Mouse (Mus musculus) B cell, adult (primary cell): ENCODE data around the gene Olfr613. TPM values are rescaled to one million over a fixed set of nuclear protein-coding genes. Genes with fewer than 3 reads are reported as not detected.

Experiments
- total RNA-seq: library from RNA; stranded (reverse); gene quantifications from 4 replicates; pipeline ENCODE4 v1.2.4, GENCODE M21; 2023; ENCODE audit not compliant: inconsistent age

Olfr613 gene
- total RNA-seq, result not detected in 4 replicates

GRCm38 (mm10) chr7:103547774-103548173 lies at the start of gene Olfr613:
Olfr613 (plus strand) TSS chr7:103548074.

GRCm38 (mm10) chr7:103512022-103512421 lies 35.9 kb upstream of the Olfr613 start, which contains the start of gene Olfr610:
Olfr610 (minus strand) TSS chr7:103512122.

GRCm38 (mm10) chr7:103520746-103521145 lies 27.1 kb upstream of the Olfr613 start, which contains the start of gene Olfr611:
Olfr611 (minus strand) TSS chr7:103520846.

GRCm38 (mm10) chr7:103542617-103543016 lies 5.3 kb upstream of the Olfr613 start, which contains the start of gene Olfr612:
Olfr612 (minus strand) TSS chr7:103542717.

GRCm38 (mm10) chr7:103555779-103556178 lies 7.9 kb downstream of the Olfr613 start, which contains the start of gene Olfr615:
Olfr615 (plus strand) TSS chr7:103556079.

GRCm38 (mm10) chr7:103569043-103569442 lies 21.2 kb downstream of the Olfr613 start, which contains the start of gene Olfr616:
Olfr616 (minus strand) TSS chr7:103569143.

GRCm38 (mm10) chr7:103572761-103573160 lies 24.9 kb downstream of the Olfr613 start, which contains the start of gene Olfr617:
Olfr617 (plus strand) TSS chr7:103573061.

GRCm38 (mm10) chr7:103589803-103590202 lies 41.9 kb downstream of the Olfr613 start, which contains the start of gene Olfr618:
Olfr618 (plus strand) TSS chr7:103590103.

GRCm38 (mm10) chr7:103600275-103600674 lies 52.4 kb downstream of the Olfr613 start, which contains the start of gene Olfr619:
Olfr619 (plus strand) TSS chr7:103600575.

Other genes starting within 250 kb of the Olfr613 start
- not detected in 4 replicates for gene Olfr596, start 242.4 kb upstream of the Olfr613 start, total RNA-seq
- not detected in 4 replicates for gene Olfr597, start 231.8 kb upstream of the Olfr613 start, total RNA-seq
- gene Olfr598, start 224.5 kb upstream of the Olfr613 start, total RNA-seq, result not detected in 4 replicates
- gene Olfr599, start 212.2 kb upstream of the Olfr613 start, total RNA-seq, result not detected in 4 replicates
- not detected in 4 replicates for gene Olfr600, start 198.4 kb upstream of the Olfr613 start, total RNA-seq
- gene Olfr601, start 185.4 kb upstream of the Olfr613 start, total RNA-seq, result not detected in 4 replicates
- not detected in 4 replicates for gene Olfr603, start 161.9 kb upstream of the Olfr613 start, total RNA-seq
- not detected in 4 replicates for gene Usp17lc, start 133.0 kb upstream of the Olfr613 start, total RNA-seq
- gene Olfr605, start 102.6 kb upstream of the Olfr613 start, total RNA-seq, result not detected in 4 replicates
- not detected in 4 replicates for gene Olfr606, start 99.0 kb upstream of the Olfr613 start, total RNA-seq
- not detected in 4 replicates for gene Olfr607, start 83.9 kb upstream of the Olfr613 start, total RNA-seq
- not detected in 4 replicates for gene Olfr608, start 78.2 kb upstream of the Olfr613 start, total RNA-seq
- not detected in 4 replicates for gene Olfr609, start 50.0 kb upstream of the Olfr613 start, total RNA-seq
- not detected in 4 replicates for gene Olfr610, start 36.0 kb upstream of the Olfr613 start, total RNA-seq
- gene Olfr611, start 27.2 kb upstream of the Olfr613 start, total RNA-seq, result not detected in 4 replicates
- not detected in 4 replicates for gene Olfr612, start 5.4 kb upstream of the Olfr613 start, total RNA-seq
- not detected in 4 replicates for gene Olfr615, start 8.0 kb downstream of the Olfr613 start, total RNA-seq
- not detected in 4 replicates for gene Olfr616, start 21.1 kb downstream of the Olfr613 start, total RNA-seq
- not detected in 4 replicates for gene Olfr617, start 25.0 kb downstream of the Olfr613 start, total RNA-seq
- not detected in 4 replicates for gene Olfr618, start 42.0 kb downstream of the Olfr613 start, total RNA-seq
- not detected in 4 replicates for gene Olfr619, start 52.5 kb downstream of the Olfr613 start, total RNA-seq
- not detected in 4 replicates for gene Olfr620, start 64.5 kb downstream of the Olfr613 start, total RNA-seq
- gene Olfr622, start 94.6 kb downstream of the Olfr613 start, total RNA-seq, result not detected in 4 replicates
- not detected in 4 replicates for gene Olfr623, start 115.6 kb downstream of the Olfr613 start, total RNA-seq
- gene Olfr624, start 123.1 kb downstream of the Olfr613 start, total RNA-seq, result not detected in 4 replicates
- not detected in 4 replicates for gene Olfr625-ps1, start 134.6 kb downstream of the Olfr613 start, total RNA-seq
- not detected in 4 replicates for gene Olfr243, start 166.6 kb downstream of the Olfr613 start, total RNA-seq
- not detected in 4 replicates for gene Olfr628, start 182.3 kb downstream of the Olfr613 start, total RNA-seq
- gene Olfr629, start 196.9 kb downstream of the Olfr613 start, total RNA-seq, result not detected in 4 replicates
- gene Olfr630, start 209.3 kb downstream of the Olfr613 start, total RNA-seq, result not detected in 4 replicates
- gene Olfr69, start 223.5 kb downstream of the Olfr613 start, total RNA-seq, result not detected in 4 replicates
- not detected in 4 replicates for gene Olfr68, start 231.6 kb downstream of the Olfr613 start, total RNA-seq
- gene Olfr67, start 243.7 kb downstream of the Olfr613 start, total RNA-seq, result not detected in 4 replicates